In the genomic region with DNA sequence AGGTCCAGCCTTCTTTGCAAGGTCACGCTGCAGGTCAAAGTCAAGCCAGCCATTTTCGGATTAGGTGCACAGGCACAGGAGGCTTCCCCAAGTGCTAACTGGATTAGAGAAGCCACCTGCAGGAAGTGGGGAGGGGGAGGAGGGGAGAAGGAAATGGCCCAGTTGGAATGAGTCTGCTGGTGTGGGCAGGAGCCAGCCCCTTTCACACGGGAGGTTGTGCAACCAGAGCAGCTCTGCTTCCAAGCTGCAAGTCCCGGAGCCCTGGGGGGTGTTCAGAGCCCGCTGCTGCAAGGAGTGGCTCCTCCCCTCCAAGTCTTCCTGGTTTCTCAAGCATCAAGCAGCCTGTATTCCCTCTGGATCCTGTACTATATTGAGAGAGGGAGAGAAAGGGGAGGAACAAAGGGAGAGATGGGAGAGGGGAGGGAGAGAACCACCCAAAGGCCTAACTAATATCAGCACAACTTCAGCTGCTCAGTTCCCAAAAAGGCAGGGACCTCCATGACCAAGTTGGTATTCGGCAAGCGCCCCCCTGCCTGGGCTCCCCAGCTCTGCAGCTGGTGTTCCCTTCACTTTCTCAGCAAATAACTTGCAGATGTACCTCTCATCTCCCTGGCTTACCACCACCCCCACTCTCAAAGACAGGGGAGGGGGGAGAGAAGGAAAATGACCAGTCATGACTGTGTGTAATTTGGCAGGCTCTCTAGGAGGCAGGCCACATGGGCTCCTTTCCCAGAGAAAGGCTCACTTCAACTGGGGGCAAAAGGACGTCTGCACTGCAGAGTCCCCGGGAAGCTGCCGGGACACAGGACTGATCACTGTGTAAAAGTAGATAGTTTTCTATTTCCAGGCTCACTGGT, we compare ENCODE assay signal across 8 mouse cellular contexts. TPM values are rescaled to one million over a fixed set of nuclear protein-coding genes. Genes with fewer than 3 reads are reported as not detected.
DNase-seq lines count a peak whose midpoint lies in the region; ATAC-seq and TF ChIP-seq lines count a peak whose summit lies in the region.

No protein-coding gene starts in this region.

- H3K27me3 ChIP-seq in ES-Bruce4 (ENCODE audit: control insufficient read depth, insufficient read depth, low read length, poor library complexity, severe bottlenecking), result no peaks in the 10 kb centered on the region
- no peaks in the 10 kb centered on the region for H3K27me3 ChIP-seq in heart, embryonic 16.5 days (ENCODE audit: control insufficient read depth, insufficient read depth, low read length)
- H3K27me3 ChIP-seq in lung, embryonic 16.5 days (ENCODE audit: control insufficient read depth, insufficient read depth, low read depth, low read length), result no peaks in the 10 kb centered on the region

- 0 out of 2 replicates have a peak overlapping the region, but pooled peaks have one; percentile 22 for H3K27ac ChIP-seq in ES-Bruce4 (ENCODE audit: insufficient read depth, low read length)
- H3K27ac ChIP-seq in heart, embryonic 16.5 days (ENCODE audit: low read length), result peak overlapping the region; percentile 88
- peak overlapping the region; percentile 84 for H3K27ac ChIP-seq in lung, embryonic 16.5 days (ENCODE audit: low read length)

- no peak overlapping the region for H3K9ac ChIP-seq in ES-Bruce4 (ENCODE audit: low read depth, poor library complexity, severe bottlenecking)
- peak overlapping the region; percentile 33 for H3K9ac ChIP-seq in heart, embryonic 16.5 days (ENCODE audit: low read length)
- 0 out of 2 replicates have a peak overlapping the region, but pooled peaks have one; percentile 23 for H3K9ac ChIP-seq in lung, embryonic 16.5 days (ENCODE audit: low read length)

- H3K36me3 ChIP-seq in ES-Bruce4 (ENCODE audit: control insufficient read depth, insufficient read depth, low read length, poor library complexity, severe bottlenecking), result no peaks in the 10 kb centered on the region
- no peaks in the 10 kb centered on the region for H3K36me3 ChIP-seq in heart, embryonic 16.5 days (ENCODE audit: control insufficient read depth, insufficient read depth)
- no peaks in the 10 kb centered on the region for H3K36me3 ChIP-seq in lung, embryonic 16.5 days (ENCODE audit: control insufficient read depth, insufficient read depth, low read length)

- peaks cover 6% of the 10 kb centered on the region for H3K4me1 ChIP-seq in ES-Bruce4 (ENCODE audit: control insufficient read depth, insufficient read depth, low read length)
- peaks cover 46% of the 10 kb centered on the region for H3K4me1 ChIP-seq in heart, embryonic 16.5 days (ENCODE audit: control insufficient read depth, insufficient read depth, low read length)
- peaks cover 34% of the 10 kb centered on the region for H3K4me1 ChIP-seq in lung, embryonic 16.5 days (replicated peaks; ENCODE audit: control insufficient read depth, insufficient read depth, low read length)

- no peak for TF ChIP-seq CTCF in ES-Bruce4 (IDR thresholded peaks at IDR 0.05; ENCODE audit: low read depth, low read length)

- no peak overlapping the region for H3K4me3 ChIP-seq in ES-Bruce4 (ENCODE audit: low read depth, low read length)
- H3K4me3 ChIP-seq in heart, embryonic 16.5 days (ENCODE audit: low read length), result no peak overlapping the region
- H3K4me3 ChIP-seq in lung, embryonic 16.5 days (ENCODE audit: low read length), result no peak overlapping the region

- peak; percentile 89 for TF ChIP-seq EP300 in ES-Bruce4 (IDR thresholded peaks at IDR 0.05; ENCODE audit: insufficient read depth, low read depth, low read length)

- WGBS in heart, embryonic 16.5 days, result 16% methylated on average over 10 of the region's 10 CpGs
- WGBS in lung, embryonic 16.5 days, result 13% methylated on average over 10 of the region's 10 CpGs

- TF ChIP-seq POLR2A in ES-Bruce4 (IDR thresholded peaks at IDR 0.05; ENCODE audit: insufficient read depth, low read length), result no peak

- peak; percentile 89 for ATAC-seq in heart, embryonic 16.5 days (replicated peaks; ENCODE audit: extremely low read depth, insufficient read depth, low FRiP score)
- ATAC-seq in lung, embryonic 16.5 days (ENCODE audit: low read depth), result peak; percentile 94

- H3K9me3 ChIP-seq in ES-Bruce4 (replicated peaks; ENCODE audit: control insufficient read depth, insufficient read depth, low read length, poor library complexity, severe bottlenecking), result no peaks in the 10 kb centered on the region
- H3K9me3 ChIP-seq in heart, embryonic 16.5 days (replicated peaks; ENCODE audit: control insufficient read depth, low read length), result no peaks in the 10 kb centered on the region
- H3K9me3 ChIP-seq in lung, embryonic 16.5 days (ENCODE audit: control insufficient read depth, low read length), result no peaks in the 10 kb centered on the region

- peak overlapping the region; percentile 37 for H3K4me2 ChIP-seq in heart, embryonic 16.5 days (ENCODE audit: low read depth, low read length)
- peak overlapping the region; percentile 18; the same call in 1 of the 2 replicates for H3K4me2 ChIP-seq in lung, embryonic 16.5 days (ENCODE audit: low read depth, low read length)

- peak; percentile 78 for DNase-seq in adrenal gland, postnatal 14 days
- DNase-seq in fibroblast of lung, adult 2 months (ENCODE audit: low read depth), result peak; percentile 90
- peak; percentile 78 for DNase-seq in kidney, postnatal 10 days
- DNase-seq in right cerebral cortex, postnatal 14 days, result peak; percentile 30
- no peak for DNase-seq in frontal cortex, postnatal 14 days (ENCODE audit: low spot score in 2 of 2)

RNA-seq across cellular contexts. Expression of gene Lrig1, which starts 52.2 kb away (rescaled TPM):
- polyA plus RNA-seq in ES-Bruce4 (2011; ENCODE audit: insufficient read depth, insufficient read length, low read depth, missing spikeins), result 5.4 and 7.3 TPM in 2 replicates
- 18.5 and 19.1 TPM in 2 replicates for total RNA-seq in adrenal gland, postnatal 14 days (2021)
- polyA plus RNA-seq in heart, embryonic 16.5 days (2015; fragmentation: Nextera tagmentation; extraction: Ambion mirVana), result 7.7 and 8.9 TPM in 2 replicates
- polyA plus RNA-seq in lung, embryonic 16.5 days (2015; fragmentation: Nextera tagmentation; extraction: Ambion mirVana), result 7.7 and 9.7 TPM in 2 replicates

Comparison
In these comparisons a context has a peak if more than half of its experiments do, and no peak if none do; other contexts are left out.
1. H3K27ac ChIP-seq: peak in every context shown above with its lines; median percentile 88 in heart, embryonic 16.5 days; 84 in lung, embryonic 16.5 days; 22 in ES-Bruce4.
2. DNase-seq: peak in adrenal gland, postnatal 14 days (single experiment), fibroblast of lung, adult 2 months (single experiment), kidney, postnatal 10 days (single experiment) and right cerebral cortex, postnatal 14 days (single experiment); none in frontal cortex, postnatal 14 days (0 of 2).